Mouse (Mus musculus) stomach, postnatal 0 days (tissue): ENCODE measurements at regions not wholly inside any gene's neighbourhood (a gene's known extent, or its start where the extent isn't known, plus 50 kb on each side); places are given as distances from the start of the nearest gene placed in this dataset.

Experiments
- ATAC-seq: fragments of 200-750 bp; cut with Nextera tagmentation; 2 replicates; pipeline ENCODE4 v1.8.0; 2017; ENCODE audit not compliant: low FRiP score, low TSS enrichment
- DNase-seq: peaks from one replicate; pipeline ENCODE4 v3.0.0-alpha.2; 2016; ENCODE audit warnings: low spot score
- H3K27ac ChIP-seq: fragments of 300-500 bp; sonication (generic); replicated peaks from 2 replicates; pipeline ENCODE4 v1.5.1; 2014; ENCODE audit warnings: mild to moderate bottlenecking, control low read depth
- H3K27me3 ChIP-seq: fragments of 300-500 bp; sonication (generic); 2 replicates; pipeline ENCODE4 v1.6.1; 2014; ENCODE audit warnings: low read length; ENCODE audit not compliant: control insufficient read depth, insufficient read depth
- H3K36me3 ChIP-seq: fragments of 300-500 bp; sonication (generic); 2 replicates; pipeline ENCODE4 v1.6.1; 2014; ENCODE audit warnings: low read length, mixed read lengths; ENCODE audit not compliant: control insufficient read depth, insufficient read depth
- H3K4me1 ChIP-seq: fragments of 300-500 bp; sonication (generic); replicated peaks from 2 replicates; pipeline ENCODE4 v1.6.1; 2014; ENCODE audit warnings: antibody characterized with exemption; ENCODE audit not compliant: control insufficient read depth, insufficient read depth
- H3K4me2 ChIP-seq: fragments of 300-500 bp; sonication (generic); replicated peaks from 2 replicates; pipeline ENCODE4 v1.6.1; 2014; ENCODE audit warnings: low read depth, mild to moderate bottlenecking, control low read depth, moderate library complexity
- H3K4me3 ChIP-seq: fragments of 300-500 bp; sonication (generic); 2 replicates; pipeline ENCODE4 v1.5.1; 2014; ENCODE audit warnings: low read depth, low read length, control low read depth
- H3K9ac ChIP-seq: fragments of 300-500 bp; sonication (generic); 2 replicates; pipeline ENCODE4 v1.6.1; 2014; ENCODE audit warnings: mild to moderate bottlenecking, low read length, control low read depth, mixed read lengths
- H3K9me3 ChIP-seq: fragments of 300-500 bp; sonication (generic); 2 replicates; pipeline ENCODE4 v1.6.1; 2016; ENCODE audit warnings: low read length; ENCODE audit not compliant: control insufficient read depth
- CTCF ChIP-seq: IDR thresholded peaks from 2 replicates; pipeline ENCODE4 v1.5.1; 2016; ENCODE audit warnings: antibody characterized with exemption, low read depth, mild to moderate bottlenecking, moderate library complexity
- EP300 ChIP-seq: optimal IDR thresholded peaks from 2 replicates; pipeline ENCODE3; 2016; ENCODE audit warnings: antibody characterized with exemption
- WGBS: fragments of 180-500 bp; shearing (Covaris S2); extraction: QIAGEN DNeasy Blood & Tissue Kit; methylation state at CpG from one replicate; pipeline ENCODE4 v1.1.7; 2014; 5-methylcytosine and 5-hydroxymethylcytosine counted together

DNA sequence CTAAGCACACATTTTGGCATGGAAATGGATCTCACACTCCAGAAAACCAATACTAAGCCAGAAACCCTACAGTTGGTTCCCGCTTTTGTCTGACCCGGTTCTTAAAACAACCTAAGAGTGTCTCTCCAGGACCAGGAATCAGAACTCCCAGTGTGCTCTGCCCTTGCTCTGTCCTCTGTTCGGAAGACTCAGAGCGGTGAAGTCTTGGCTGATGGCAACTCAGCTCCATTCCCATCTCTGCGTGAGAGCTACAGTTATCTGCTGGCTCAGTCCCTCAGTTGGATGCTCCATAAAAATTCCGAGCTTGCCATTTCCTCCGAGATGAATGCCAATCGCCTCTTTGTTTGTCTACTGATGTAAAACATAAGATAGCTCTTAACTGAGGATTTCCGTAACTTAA is 107.6 kb upstream of the Cops8 start:
- H3K4me1 ChIP-seq, result no peaks in the 10 kb centered on the region
- WGBS, result 67% methylated on average over 9 of the region's 9 CpGs
- DNase-seq (no peak), ATAC-seq (no peak)
- no peaks in the 10 kb centered on the region for H3K27me3 ChIP-seq
- peaks cover 4% of the 10 kb centered on the region; the same call in 1 of the 2 replicates for H3K9me3 ChIP-seq
- no peak overlapping the region for H3K27ac ChIP-seq
- no peak for TF ChIP-seq CTCF
- no peak for TF ChIP-seq EP300
- H3K36me3 ChIP-seq, result no peaks in the 10 kb centered on the region
- H3K9ac ChIP-seq, result no peak overlapping the region
- H3K4me2 ChIP-seq, result no peak overlapping the region
- no peak overlapping the region for H3K4me3 ChIP-seq

- TF ChIP-seq EP300 (no peak), CTCF (no peak)
- Histone ChIP-seq H3K4me2 (no peak overlapping the region), H3K4me3 (no peak overlapping the region), H3K9me3 (peaks cover 4% of the 10 kb centered on the region; the same call in 1 of the 2 replicates), H3K9ac (no peak overlapping the region), H3K27ac (no peak overlapping the region), H3K27me3 (no peaks in the 10 kb centered on the region), H3K36me3 (no peaks in the 10 kb centered on the region), H3K4me1 (no peaks in the 10 kb centered on the region)
- ATAC-seq (no peak), DNase-seq (no peak)
These were observed 105.2 kb upstream of the Cops8 start for GRCm38 (mm10) chr1:90497568-90497967.

DNA sequence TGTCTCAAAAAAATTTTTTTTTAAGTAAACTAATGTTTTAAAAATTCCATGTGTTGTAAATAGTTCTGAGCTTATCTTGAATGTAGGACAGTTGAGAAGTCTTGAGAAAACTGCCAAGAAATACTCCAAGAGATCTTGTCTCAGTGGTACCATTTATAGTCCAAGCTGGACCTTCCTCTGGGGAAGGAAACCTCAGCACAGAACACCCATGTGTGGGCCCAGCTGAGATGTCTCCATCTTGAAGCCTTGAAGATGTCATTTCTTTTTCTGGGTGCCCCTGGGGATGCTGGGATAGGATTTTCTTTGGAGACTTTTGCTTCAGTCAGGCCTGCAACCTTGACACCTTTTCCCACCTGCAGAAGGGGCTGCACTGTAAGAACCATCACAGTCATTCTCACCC is 101.4 kb upstream of the Cops8 start:
- Histone ChIP-seq H3K27me3 (no peaks in the 10 kb centered on the region), H3K4me3 (no peak overlapping the region), H3K27ac (no peak overlapping the region), H3K36me3 (no peaks in the 10 kb centered on the region), H3K4me2 (no peak overlapping the region), H3K9me3 (peaks cover 4% of the 10 kb centered on the region; the same call in 1 of the 2 replicates), H3K4me1 (no peaks in the 10 kb centered on the region), H3K9ac (no peak overlapping the region)
- TF ChIP-seq EP300, result no peak
- TF ChIP-seq CTCF, result no peak
- ATAC-seq (no peak), DNase-seq (no peak)

- H3K36me3 ChIP-seq, result no peaks in the 10 kb centered on the region
- H3K4me1 ChIP-seq, result no peaks in the 10 kb centered on the region
- H3K27ac ChIP-seq, result no peak overlapping the region
- DNase-seq, result no peak
- H3K27me3 ChIP-seq, result no peaks in the 10 kb centered on the region
- peaks cover 4% of the 10 kb centered on the region; the same call in 1 of the 2 replicates for H3K9me3 ChIP-seq
- TF ChIP-seq CTCF (no peak), EP300 (no peak)
- WGBS, result 89% methylated on average over 3 of the region's 3 CpGs
- no peak overlapping the region for H3K9ac ChIP-seq
- H3K4me3 ChIP-seq, result no peak overlapping the region
- no peak for ATAC-seq
- H3K4me2 ChIP-seq, result no peak overlapping the region
These were observed 100.4 kb upstream of the Cops8 start for GRCm38 (mm10) chr1:90502371-90502770.

GRCm38 (mm10) chr1:90502771-90503540 is 99.8 kb upstream of the Cops8 start:
- Histone ChIP-seq H3K4me3 (no peak overlapping the region), H3K27ac (no peak overlapping the region), H3K36me3 (no peaks in the 10 kb centered on the region), H3K9ac (no peak overlapping the region), H3K4me2 (no peak overlapping the region), H3K9me3 (peaks cover 4% of the 10 kb centered on the region; the same call in 1 of the 2 replicates), H3K27me3 (no peaks in the 10 kb centered on the region), H3K4me1 (no peaks in the 10 kb centered on the region)
- no peak for TF ChIP-seq EP300
- TF ChIP-seq CTCF, result no peak
- 61% methylated on average over 8 of the region's 8 CpGs for WGBS
- ATAC-seq (peak; percentile 61; the same call in 1 of the 2 replicates), DNase-seq (no peak)

DNA sequence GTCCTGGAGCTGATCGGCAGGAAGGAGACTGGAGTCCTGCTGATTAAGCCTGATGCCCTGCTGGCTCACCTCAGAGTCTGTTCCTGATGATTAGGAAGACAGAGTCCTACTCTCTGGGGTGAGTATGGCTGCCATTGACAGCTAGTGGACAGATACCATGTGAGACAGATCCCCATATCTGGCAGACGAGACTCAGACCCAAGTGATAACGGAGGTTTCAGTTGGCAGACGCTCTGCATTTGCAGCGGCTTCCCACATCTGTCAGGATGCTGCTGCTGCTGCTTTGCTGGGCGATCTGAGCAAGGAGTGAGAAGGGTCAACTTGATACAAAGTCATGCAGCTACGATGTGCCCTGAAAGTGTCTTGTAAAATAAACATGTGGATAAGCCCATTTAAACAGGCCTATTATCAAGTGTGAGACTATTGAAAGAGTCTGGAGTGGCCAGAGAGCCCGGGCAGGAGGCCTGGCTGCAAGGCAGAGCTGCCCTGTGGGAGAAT is 98.1 kb upstream of the Cops8 start:
- ATAC-seq (no peak), DNase-seq (no peak)
- Histone ChIP-seq H3K9me3 (peaks cover under 1% of the 10 kb centered on the region; the same call in 1 of the 2 replicates), H3K9ac (0 out of 2 replicates have a peak overlapping the region, but pooled peaks have one; percentile 13), H3K27ac (no peak overlapping the region), H3K4me1 (no peaks in the 10 kb centered on the region), H3K36me3 (no peaks in the 10 kb centered on the region), H3K27me3 (no peaks in the 10 kb centered on the region), H3K4me3 (no peak overlapping the region), H3K4me2 (no peak overlapping the region)
- WGBS, result 35% methylated on average over 8 of the region's 8 CpGs
- no peak for TF ChIP-seq EP300
- TF ChIP-seq CTCF, result no peak
